Mouse (Mus musculus): Measurements from ENCODE around the gene Fignl2.
A peak's percentile ranks its signal among the peaks of the same experiment; 100 is the strongest.

Fignl2 gene

GRCm38 (mm10) chr15:101068029-101068428, 10.3 kb downstream of the Fignl2 start:
- no peak for DNase-seq (ENCODE audit: low read depth, low spot score)

DNA sequence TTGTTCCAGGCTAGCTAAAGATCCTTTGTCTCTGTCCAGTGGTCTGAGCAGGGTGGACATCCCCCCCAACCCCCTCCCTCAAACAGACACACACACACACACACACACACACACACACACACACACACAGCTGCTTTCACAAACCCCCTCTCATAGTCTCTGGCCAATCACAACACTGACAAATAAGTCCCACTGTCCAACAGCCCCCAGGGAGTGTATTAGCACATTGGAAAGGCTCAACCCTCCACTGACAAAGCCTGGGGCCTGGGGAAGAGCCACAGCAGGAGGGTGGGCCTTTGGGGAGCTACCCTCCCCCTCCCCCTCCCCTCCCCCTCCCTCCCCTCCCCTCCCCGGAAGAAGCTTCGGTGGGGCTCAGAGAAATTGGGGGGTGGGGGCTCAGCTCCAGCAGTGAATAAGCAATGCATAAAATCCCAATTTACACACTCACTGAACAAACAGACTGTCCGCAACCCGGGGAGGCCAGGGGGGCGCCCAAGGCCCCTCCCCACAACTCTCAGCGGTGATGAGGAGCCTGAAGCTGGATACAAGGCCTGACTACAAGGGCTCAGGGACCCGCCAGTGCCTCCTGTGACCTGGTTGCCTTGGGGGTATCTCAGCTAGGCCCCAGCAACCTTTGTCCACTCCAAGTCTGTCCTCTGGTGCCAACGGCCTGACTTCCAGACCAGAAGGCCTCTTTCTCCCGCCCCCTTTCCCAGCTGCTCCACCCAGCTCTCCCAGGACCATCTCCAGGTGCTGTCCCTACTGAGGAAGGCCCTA, 11.3 kb downstream of the Fignl2 start:
- no peak for DNase-seq (ENCODE audit: low read depth, low spot score)

DNA sequence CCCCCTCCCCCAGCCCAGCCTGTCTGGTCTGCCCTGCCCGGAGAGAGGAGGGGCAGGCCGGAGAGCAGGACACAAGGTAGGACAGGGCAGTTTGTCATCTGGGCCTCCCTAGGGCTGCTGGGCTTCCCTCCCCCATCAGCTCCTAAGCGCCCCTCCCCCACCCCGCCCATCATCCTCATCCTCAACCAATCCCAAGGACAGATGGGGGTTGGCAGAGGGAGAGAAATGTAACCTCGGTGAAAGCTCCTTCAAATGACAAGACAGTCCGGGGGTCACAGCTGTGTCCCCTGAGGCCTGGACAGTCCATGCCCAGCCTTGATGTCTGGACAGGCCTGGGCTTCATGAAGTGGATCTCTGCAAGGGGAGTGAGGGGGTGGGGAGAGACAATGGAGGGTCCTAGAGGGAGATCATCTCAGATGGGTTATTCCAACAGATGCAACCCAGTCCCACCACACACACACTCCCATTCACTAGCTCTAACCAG, 12.0 kb downstream of the Fignl2 start:
- DNase-seq (ENCODE audit: low read depth, low spot score), result no peak

DNA sequence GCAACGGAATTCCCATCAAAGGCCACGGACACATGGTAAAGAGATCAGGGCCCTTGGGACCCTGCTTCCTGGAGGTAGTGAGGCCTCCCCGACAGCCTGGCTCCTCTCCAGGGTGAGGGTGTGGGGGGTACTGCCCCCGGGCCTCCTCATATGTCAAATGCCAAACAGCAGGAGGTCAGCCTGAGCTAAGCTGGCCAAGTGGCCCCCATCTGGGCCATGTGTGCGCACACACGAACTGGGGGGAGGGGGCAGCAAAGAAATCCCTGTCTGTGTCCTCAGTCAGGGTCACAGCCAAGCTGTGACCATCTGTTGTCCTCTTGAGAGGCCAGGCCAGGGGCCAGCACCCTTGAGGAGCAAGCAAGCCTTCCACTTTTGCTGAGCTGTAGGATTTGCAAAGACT, 13.3 kb downstream of the Fignl2 start:
- DNase-seq (ENCODE audit: low read depth, low spot score), result no peak

DNA sequence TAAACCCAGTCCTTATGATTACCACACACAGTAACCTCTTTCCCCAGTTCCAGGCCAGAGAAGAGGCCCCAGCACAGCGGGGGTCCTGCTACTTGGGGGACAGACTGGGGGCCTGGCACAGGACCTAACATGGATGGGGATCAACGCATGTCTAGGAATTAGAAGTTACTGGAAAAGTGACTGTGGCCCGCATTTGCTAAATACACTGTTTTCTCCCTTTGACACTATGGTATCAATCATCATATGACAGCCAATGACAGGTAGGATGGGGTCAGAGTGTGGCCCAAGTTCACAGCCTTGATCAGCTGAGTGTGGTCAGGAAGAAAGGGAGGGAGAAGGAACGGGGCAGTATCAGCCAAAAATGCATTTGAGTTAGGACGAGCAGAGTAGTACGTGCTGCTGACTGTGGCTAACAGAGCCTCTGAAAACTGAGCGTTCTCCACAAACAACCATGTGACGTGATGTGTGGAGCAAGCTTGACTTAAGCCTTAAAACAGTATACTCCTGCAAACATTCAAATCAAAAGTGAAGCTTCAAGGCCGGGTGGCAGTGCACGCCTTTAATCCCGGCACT, 18.0 kb downstream of the Fignl2 start:
- no peak for DNase-seq (ENCODE audit: low read depth, low spot score)

DNA sequence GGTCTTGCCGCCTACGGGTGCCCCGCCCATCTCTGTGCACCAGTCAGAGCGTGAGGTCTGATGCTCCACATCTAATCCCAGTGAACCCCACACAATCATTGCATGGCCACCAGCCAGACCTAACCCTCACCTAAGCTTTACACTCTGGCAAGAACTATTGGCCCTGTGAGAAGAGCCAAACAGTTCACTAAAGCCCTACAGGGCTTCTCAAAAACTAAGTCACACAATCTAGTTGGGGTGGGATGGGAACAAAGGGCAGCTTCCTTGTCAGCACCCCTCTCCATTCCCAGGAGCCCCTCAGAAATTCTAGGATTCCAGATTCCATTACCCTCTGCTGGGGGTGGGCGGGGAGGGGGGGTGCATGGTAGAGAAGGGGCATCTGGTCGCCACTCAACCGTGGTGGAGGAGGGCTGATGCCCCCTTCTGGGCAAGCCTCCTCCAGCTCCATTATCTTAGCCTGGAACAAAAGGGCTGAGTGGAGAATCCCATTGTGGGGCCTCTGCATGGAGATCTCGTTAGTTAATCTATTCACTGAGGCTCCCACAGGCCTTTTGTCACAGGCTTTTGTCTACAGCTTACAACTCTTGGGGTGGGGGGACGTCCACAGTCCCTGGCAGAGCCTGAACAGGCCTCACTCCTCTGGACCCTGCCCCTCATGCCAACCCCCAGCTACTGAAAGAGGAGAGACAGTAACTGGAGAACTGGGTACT, 18.6 kb downstream of the Fignl2 start:
- no peak for DNase-seq (ENCODE audit: low read depth, low spot score)

DNA sequence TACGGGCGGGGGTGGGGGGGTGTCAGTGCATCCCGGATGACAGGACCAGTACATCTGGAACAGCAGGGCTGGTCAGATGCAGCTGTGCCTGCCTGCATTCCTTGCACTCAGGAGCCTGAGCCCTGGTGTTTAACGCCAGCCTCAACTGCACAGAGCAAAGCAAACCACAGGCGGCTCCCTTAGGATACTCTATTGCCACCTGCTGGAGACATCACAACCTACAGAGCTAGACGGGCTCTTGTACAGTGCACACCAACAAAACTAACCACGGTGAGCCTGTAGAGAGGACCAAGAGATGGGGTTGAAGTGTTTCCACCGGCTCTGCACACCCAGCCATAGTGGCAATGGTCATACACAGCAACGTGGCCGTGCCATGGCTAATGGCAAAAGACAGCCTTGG, 22.1 kb downstream of the Fignl2 start:
- DNase-seq (ENCODE audit: low read depth, low spot score), result no peak

DNA sequence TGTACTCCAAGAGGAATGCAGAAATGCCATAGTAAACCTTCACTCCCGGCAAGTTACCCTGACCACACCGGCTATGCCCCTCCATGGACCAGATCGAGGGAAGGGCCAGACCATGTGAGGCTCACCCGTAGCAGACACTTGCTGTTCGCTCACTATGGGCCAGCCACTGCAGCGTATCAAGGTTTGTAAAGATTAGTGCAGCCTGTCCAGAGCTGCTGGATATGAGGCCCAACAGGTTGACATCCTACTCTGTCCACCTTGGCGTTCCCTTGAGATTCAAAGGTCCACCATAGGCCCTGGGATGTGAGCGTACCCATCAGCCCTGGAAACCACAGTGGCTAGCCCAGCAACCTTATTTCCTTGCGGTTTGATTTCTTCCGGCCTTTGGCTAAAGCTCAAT, 23.8 kb downstream of the Fignl2 start:
- no peak for DNase-seq (ENCODE audit: low read depth, low spot score)

GRCm38 (mm10) chr15:101053832-101054459, 24.4 kb downstream of the Fignl2 start:
- no peak for DNase-seq (ENCODE audit: low read depth, low spot score)

DNA sequence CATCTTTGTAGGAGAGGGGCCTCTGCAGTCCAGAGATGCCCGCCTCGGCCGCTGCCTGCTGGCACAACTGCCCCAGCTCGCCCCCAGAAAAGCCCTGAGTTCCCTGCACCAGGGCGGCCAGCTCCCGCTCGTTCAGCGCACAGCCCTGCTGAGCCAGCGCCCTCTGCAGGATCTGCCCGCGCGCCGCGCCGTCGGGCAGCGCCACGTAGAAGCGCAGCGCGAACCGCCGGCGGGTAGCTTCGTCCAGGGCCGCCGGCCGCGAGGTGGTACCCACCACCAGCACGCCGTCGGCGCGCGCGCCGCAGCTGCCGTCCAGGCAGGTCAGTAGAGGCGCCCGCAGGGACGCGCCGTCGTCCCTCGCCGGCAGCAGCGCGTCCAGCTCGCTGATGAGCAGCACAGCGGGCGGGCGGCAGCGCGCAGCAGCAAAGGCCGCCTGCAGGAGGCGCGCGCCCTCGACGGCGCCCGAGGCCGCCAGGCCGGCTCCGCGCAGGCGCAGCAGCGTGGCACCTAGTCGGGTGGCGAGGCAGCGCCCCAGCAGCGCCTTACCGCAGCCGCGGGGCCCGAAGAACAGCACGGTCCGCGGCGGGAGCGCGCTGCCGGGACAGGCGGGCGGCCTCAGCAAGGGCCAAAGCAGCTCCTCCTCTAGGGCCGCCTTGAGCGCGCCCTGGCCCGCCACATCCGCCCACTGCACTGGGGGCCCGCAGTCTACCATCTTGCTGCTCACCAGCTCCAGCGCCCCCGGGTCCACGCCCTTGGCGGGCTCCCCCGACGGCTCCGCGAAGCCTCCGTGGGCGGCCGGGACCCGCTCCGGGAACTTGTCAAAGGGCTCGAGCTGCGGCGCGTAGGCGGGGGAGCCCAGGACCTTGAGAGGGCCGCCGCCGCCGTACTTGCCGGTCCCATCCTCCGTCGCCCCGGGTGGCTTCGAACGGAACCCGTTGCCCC, 25.5 kb downstream of the Fignl2 start:
- DNase-seq (ENCODE audit: low read depth, low spot score), result no peak

- no peak for DNase-seq (ENCODE audit: low read depth, low spot score)
Measured at GRCm38 (mm10) chr15:101051869-101052268, 26.5 kb downstream of the Fignl2 start.

GRCm38 (mm10) chr15:101048338-101048896, 29.9 kb downstream of the Fignl2 start:
- DNase-seq (ENCODE audit: low read depth, low spot score), result no peak

- DNase-seq (ENCODE audit: low read depth, low spot score), result no peak
Measured at GRCm38 (mm10) chr15:101047194-101047555, 31.2 kb downstream of the Fignl2 start, which contains the start of gene Gm47841. Gene Gm47841 (minus strand): TSS chr15:101047397.

GRCm38 (mm10) chr15:101046527-101047193, 31.7 kb downstream of the Fignl2 start:
- DNase-seq (ENCODE audit: low read depth, low spot score), result no peak

- no peak for DNase-seq (ENCODE audit: low read depth, low spot score)
Measured at GRCm38 (mm10) chr15:101046039-101046526, 32.3 kb downstream of the Fignl2 start.

GRCm38 (mm10) chr15:101044531-101044930, 33.8 kb downstream of the Fignl2 start:
- no peak for DNase-seq (ENCODE audit: low read depth, low spot score)

GRCm38 (mm10) chr15:101042613-101043012, 35.8 kb downstream of the Fignl2 start:
- peak; percentile 12 for DNase-seq (ENCODE audit: low read depth, low spot score)

GRCm38 (mm10) chr15:101041966-101042365, 36.4 kb downstream of the Fignl2 start:
- DNase-seq (ENCODE audit: low read depth, low spot score), result no peak

GRCm38 (mm10) chr15:101039651-101040050, 38.7 kb downstream of the Fignl2 start:
- DNase-seq (ENCODE audit: low read depth, low spot score), result no peak

GRCm38 (mm10) chr15:101028960-101029359, 49.4 kb downstream of the Fignl2 start:
- no peak for DNase-seq (ENCODE audit: low read depth, low spot score)

Measured in c-Kit-negative CD71-positive TER-119-positive erythroid progenitor cells, embryonic 14.5 days (primary cell).